Mouse (Mus musculus) CD4-positive, CD25-positive, alpha-beta regulatory T cell, adult 2 months (primary cell): ENCODE results near the gene Golga5.
"Not testable (repeated sequence)": the region's sequence is repeated elsewhere in the genome, so short reads cannot be mapped to it uniquely, and the experiment has no call there.

Experiments used
- DNase-seq: peaks from one replicate; pipeline ENCODE4 v3.0.0-alpha.2; 2012; ENCODE audit warnings: low read depth, low spot score

Gene Golga5

GRCm38 (mm10) chr12:102445436-102445835, 23.5 kb upstream of the Golga5 start:
- no peak for DNase-seq

GRCm38 (mm10) chr12:102450437-102450836, 18.5 kb upstream of the Golga5 start:
- DNase-seq = no peak

- DNase-seq = peak; percentile 55
Measured at GRCm38 (mm10) chr12:102451126-102451851, 17.6 kb upstream of the Golga5 start.

GRCm38 (mm10) chr12:102453581-102453980, 15.4 kb upstream of the Golga5 start:
- DNase-seq = no peak

GRCm38 (mm10) chr12:102456467-102457193, 12.3 kb upstream of the Golga5 start:
- DNase-seq = peak; percentile 71

- DNase-seq = no peak
Measured at GRCm38 (mm10) chr12:102460014-102460413, 8.9 kb upstream of the Golga5 start.

GRCm38 (mm10) chr12:102461177-102461576, 7.8 kb upstream of the Golga5 start:
- peak; percentile 73 for DNase-seq

- DNase-seq = peak; percentile 29
Measured at GRCm38 (mm10) chr12:102464650-102465049, 4.3 kb upstream of the Golga5 start.

- DNase-seq = no peak
Measured at GRCm38 (mm10) chr12:102468136-102468535, 799 bp upstream of the Golga5 start.

GRCm38 (mm10) chr12:102474411-102474810, 5.5 kb downstream of the Golga5 start:
- DNase-seq = no peak

GRCm38 (mm10) chr12:102480481-102480880, 11.5 kb downstream of the Golga5 start:
- DNase-seq = no peak

GRCm38 (mm10) chr12:102484946-102485345, 16.0 kb downstream of the Golga5 start:
- peak; percentile 25 for DNase-seq

- DNase-seq = no peak
Measured at GRCm38 (mm10) chr12:102491911-102492310, 23.0 kb downstream of the Golga5 start.

GRCm38 (mm10) chr12:102495754-102496153, 26.8 kb downstream of the Golga5 start:
- DNase-seq = not testable (repeated sequence)

- DNase-seq = no peak
Measured at GRCm38 (mm10) chr12:102497905-102498304, 29.0 kb downstream of the Golga5 start.

GRCm38 (mm10) chr12:102498726-102499125, 29.8 kb downstream of the Golga5 start:
- DNase-seq = no peak

GRCm38 (mm10) chr12:102499210-102499609, 30.3 kb downstream of the Golga5 start:
- no peak for DNase-seq

GRCm38 (mm10) chr12:102499723-102500122, 30.8 kb downstream of the Golga5 start:
- DNase-seq = peak; percentile 39

GRCm38 (mm10) chr12:102501038-102501437, 32.1 kb downstream of the Golga5 start:
- DNase-seq = no peak

- DNase-seq = no peak
Measured at GRCm38 (mm10) chr12:102501848-102502595, 33.1 kb downstream of the Golga5 start.

GRCm38 (mm10) chr12:102505131-102505713, 36.3 kb downstream of the Golga5 start:
- no peak for DNase-seq

- DNase-seq = no peak
Measured at GRCm38 (mm10) chr12:102505949-102506348, 37.0 kb downstream of the Golga5 start.
